Mouse (Mus musculus) heart, postnatal 0 days (tissue): ENCODE measurements around the gene Ankib1. TPM values are rescaled to one million over a fixed set of nuclear protein-coding genes. Genes with fewer than 3 reads are reported as not detected.
"Not testable (repeated sequence)": the region's sequence is repeated elsewhere in the genome, so short reads cannot be mapped to it uniquely, and the experiment has no call there.

ENCODE experiments used
- ATAC-seq: fragments of 200-750 bp; cut with Nextera tagmentation; 2 replicates; pipeline ENCODE4 v1.8.0; 2017; ENCODE audit warnings: low read depth, moderate number of reproducible peaks, moderate library complexity; ENCODE audit not compliant: insufficient read depth
- DNase-seq: peaks from one replicate; pipeline ENCODE4 v3.0.0-alpha.2; 2016; ENCODE audit warnings: low spot score
- H3K27ac ChIP-seq: fragments of 300-500 bp; sonication (generic); 2 replicates; pipeline ENCODE4 v1.5.1; 2014; ENCODE audit warnings: low read depth, mild to moderate bottlenecking
- H3K27me3 ChIP-seq: fragments of 300-500 bp; sonication (generic); 2 replicates; pipeline ENCODE4 v1.6.1; 2014; ENCODE audit warnings: low read length, mixed read lengths; ENCODE audit not compliant: control insufficient read depth, insufficient read depth
- H3K36me3 ChIP-seq: fragments of 300-500 bp; sonication (generic); replicated peaks from 2 replicates; pipeline ENCODE4 v1.6.1; 2014; ENCODE audit warnings: low read length, mixed read lengths; ENCODE audit not compliant: control insufficient read depth, insufficient read depth
- H3K4me1 ChIP-seq: fragments of 300-500 bp; sonication (generic); 2 replicates; pipeline ENCODE4 v1.6.1; 2014; ENCODE audit warnings: antibody characterized with exemption; ENCODE audit not compliant: control insufficient read depth, insufficient read depth
- H3K4me2 ChIP-seq: fragments of 300-500 bp; sonication (generic); 2 replicates; pipeline ENCODE4 v1.6.1; 2014; ENCODE audit warnings: low read depth, mild to moderate bottlenecking, low read length, moderate library complexity
- H3K4me3 ChIP-seq: fragments of 300-500 bp; sonication (generic); 2 replicates; pipeline ENCODE4 v1.5.1; 2014; ENCODE audit warnings: low read depth, low read length
- H3K9ac ChIP-seq: fragments of 300-500 bp; sonication (generic); replicated peaks from 2 replicates; pipeline ENCODE4 v1.6.1; 2014; ENCODE audit warnings: low read depth, low read length, mixed read lengths
- H3K9me3 ChIP-seq: fragments of 300-500 bp; sonication (generic); replicated peaks from 2 replicates; pipeline ENCODE4 v1.6.1; 2016; ENCODE audit warnings: low read length; ENCODE audit not compliant: control insufficient read depth
- CTCF ChIP-seq: IDR thresholded peaks from 2 replicates; pipeline ENCODE4 v1.5.1; 2016; ENCODE audit warnings: antibody characterized with exemption, control low read depth, low read depth
- EP300 ChIP-seq: IDR thresholded peaks from 2 replicates; pipeline ENCODE4 v1.6.1; 2016; ENCODE audit warnings: antibody characterized with exemption, low read depth
- WGBS: fragments of 180-500 bp; shearing (Covaris S2); extraction: QIAGEN DNeasy Blood & Tissue Kit; methylation state at CpG from one replicate; pipeline ENCODE4 v1.1.7; 2014; 5-methylcytosine and 5-hydroxymethylcytosine counted together
- polyA plus RNA-seq: library from polyadenylated mRNA; unstranded; fragments of >200 nt; fragmentation: Nextera tagmentation; extraction: Ambion mirVana; gene quantifications from 2 replicates; pipeline ENCODE4 v1.2.1, GENCODE M21; 2015
- total RNA-seq: library from RNA; depleted of rRNA; stranded (reverse); fragments of >200 nt; gene quantifications from 2 replicates; pipeline ENCODE4 v1.2.3, GENCODE M21; 2014; ENCODE audit warnings: low replicate concordance

Ankib1 gene
- total and polyA plus RNA-seq, 2 experiments from 2014 or later = 3.7 to 10.2 TPM

GRCm38 (mm10) chr5:3801672-3802432 is 873 bp downstream of the Ankib1 start:
- Histone ChIP-seq H3K4me2 (peak overlapping the region; percentile 70), H3K9ac (peak overlapping the region; percentile 83), H3K36me3 (no peaks in the 10 kb centered on the region), H3K27me3 (no peaks in the 10 kb centered on the region), H3K4me3 (peak overlapping the region; percentile 95), H3K4me1 (peaks cover 6% of the 10 kb centered on the region; the same call in 1 of the 2 replicates), H3K27ac (peak overlapping the region; percentile 90), H3K9me3 (no peaks in the 10 kb centered on the region)
- ATAC-seq (no peak), DNase-seq (no peak)
- WGBS = 5% methylated on average over 18 of the region's 18 CpGs
- no peak for TF ChIP-seq CTCF

- no peaks in the 10 kb centered on the region for H3K27me3 ChIP-seq
- WGBS = 72% methylated on average over 4 of the region's 4 CpGs
- no peak overlapping the region for H3K4me2 ChIP-seq
- ATAC-seq (no peak), DNase-seq (no peak)
- TF ChIP-seq EP300 = no peak
- TF ChIP-seq CTCF = no peak
- peaks cover 6% of the 10 kb centered on the region; the same call in 1 of the 2 replicates for H3K4me1 ChIP-seq
- H3K4me3 ChIP-seq = no peak overlapping the region
- H3K9ac ChIP-seq = no peak overlapping the region
- H3K27ac ChIP-seq = no peak overlapping the region
- H3K36me3 ChIP-seq = no peaks in the 10 kb centered on the region
- H3K9me3 ChIP-seq = no peaks in the 10 kb centered on the region
Measured at GRCm38 (mm10) chr5:3800881-3801280, 1.8 kb downstream of the Ankib1 start.

- no peak overlapping the region for H3K4me3 ChIP-seq
- no peaks in the 10 kb centered on the region for H3K27me3 ChIP-seq
- ATAC-seq = no peak
- no peak for DNase-seq
- H3K27ac ChIP-seq = no peak overlapping the region
- no peak overlapping the region for H3K9ac ChIP-seq
- no peak overlapping the region for H3K4me2 ChIP-seq
- peaks cover 6% of the 10 kb centered on the region; the same call in 1 of the 2 replicates for H3K4me1 ChIP-seq
- WGBS = 76% methylated on average over 1 of the region's 1 CpGs
- no peaks in the 10 kb centered on the region for H3K36me3 ChIP-seq
- TF ChIP-seq CTCF = no peak
- no peaks in the 10 kb centered on the region for H3K9me3 ChIP-seq
Measured at GRCm38 (mm10) chr5:3800041-3800440, 2.7 kb downstream of the Ankib1 start.

DNA sequence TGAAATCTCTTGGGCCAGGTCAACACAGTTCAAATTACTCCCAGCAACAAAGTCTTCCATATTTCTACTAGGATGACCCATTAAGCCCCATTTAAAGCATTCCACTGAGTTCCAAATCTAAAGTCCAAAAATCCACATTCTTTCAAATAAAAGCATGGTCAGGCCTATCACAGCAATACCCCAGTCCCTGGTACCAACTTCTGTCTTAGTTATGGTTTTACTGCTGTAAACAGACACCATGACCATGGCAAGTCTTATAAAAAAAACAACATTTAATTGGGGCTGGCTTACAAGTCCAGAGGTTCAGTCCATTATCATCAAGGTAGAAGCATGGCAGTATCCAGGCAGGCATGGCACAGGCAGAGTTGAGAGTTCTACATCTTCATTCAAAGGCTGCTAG is 4.1 kb downstream of the Ankib1 start:
- not testable (repeated sequence) for H3K9me3 ChIP-seq, H3K9ac ChIP-seq, ATAC-seq, H3K4me1 ChIP-seq, H3K27me3 ChIP-seq, H3K36me3 ChIP-seq, H3K4me3 ChIP-seq, DNase-seq, H3K4me2 ChIP-seq, H3K27ac ChIP-seq

DNA sequence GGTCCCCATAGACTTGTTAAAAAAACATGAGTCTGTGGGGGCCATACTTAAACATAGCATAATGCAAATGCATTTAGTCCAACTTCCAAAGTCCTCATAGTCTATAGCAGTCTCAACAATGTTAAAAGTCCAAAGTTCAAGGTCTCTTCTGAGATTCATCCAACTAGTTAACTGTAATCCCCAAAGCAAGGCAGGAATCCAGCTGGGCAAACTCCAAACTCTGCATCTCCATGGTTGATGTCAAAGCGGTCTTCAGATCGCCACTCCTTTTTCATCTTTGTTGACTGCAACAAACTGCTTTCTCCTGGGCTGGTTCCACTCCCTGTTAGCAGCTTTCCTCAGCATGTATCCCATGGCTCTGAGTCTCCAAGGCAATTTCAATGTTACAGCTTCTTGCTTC is 5.6 kb downstream of the Ankib1 start:
- not testable (repeated sequence) for H3K4me1 ChIP-seq, H3K27me3 ChIP-seq, H3K9me3 ChIP-seq, DNase-seq, H3K4me2 ChIP-seq, H3K27ac ChIP-seq, H3K4me3 ChIP-seq, H3K36me3 ChIP-seq, ATAC-seq, H3K9ac ChIP-seq
- WGBS = 94% methylated on average over 2 of the region's 2 CpGs

GRCm38 (mm10) chr5:3791048-3791447 is 11.7 kb downstream of the Ankib1 start:
- no peak for DNase-seq
- H3K4me3 ChIP-seq = no peak overlapping the region
- no peak for ATAC-seq
- no peaks in the 10 kb centered on the region for H3K4me1 ChIP-seq
- H3K27me3 ChIP-seq = no peaks in the 10 kb centered on the region
- H3K9me3 ChIP-seq = no peaks in the 10 kb centered on the region
- no peak for TF ChIP-seq CTCF
- TF ChIP-seq EP300 = no peak
- no peak overlapping the region for H3K9ac ChIP-seq
- no peaks in the 10 kb centered on the region for H3K36me3 ChIP-seq
- H3K4me2 ChIP-seq = no peak overlapping the region
- no peak overlapping the region for H3K27ac ChIP-seq
